Comparison of ENCODE assay signal across 24 mouse cellular contexts in genomic region chr3:153016355-153016754, GRCm38 (mm10). TPM values are rescaled to one million over a fixed set of nuclear protein-coding genes. Genes with fewer than 3 reads are reported as not detected.
DNase-seq lines count a peak whose midpoint lies in the region; ATAC-seq and TF ChIP-seq lines count a peak whose summit lies in the region.
"Had no signal": no experiment of that assay in that cellular context is flagged by ENCODE, and none has a peak within 500 bp of the region (broad histone marks: within the 10 kb centered on the region; RNA-seq: fewer than 3 reads in every experiment).

No protein-coding gene starts in this region.

- in situ Hi-C loops in CH12.LX (cut with MboI; ENCODE audit: low pct_ligation_motif_present, low pct_unique_long_range_greater_than_20kb, low sequenced_read_pairs), result no loop called here

- peak; percentile 58 for DNase-seq in CH12.LX (ENCODE audit: extremely low read depth)
- DNase-seq in embryo, embryonic 10.5 days (ENCODE audit: low spot score), result no peak
- no peak for DNase-seq in adrenal gland, adult (ENCODE audit: inconsistent age in 2 of 2, low spot score in 1 of 2)
- no peak for DNase-seq in left cerebral cortex, adult 9 months (ENCODE audit: low spot score in 2 of 2)
- DNase-seq: adrenal gland, adult 2 months; adrenal gland, adult 8-10 months; adrenal gland, postnatal 10 days; adrenal gland, postnatal 14 days; adrenal gland, postnatal 25 days; adrenal gland, postnatal 36 days; B cell, adult 2 months; cerebellum, adult 11 months; cerebellum, adult 11-12 months; cerebellum, adult 18-20 months; cerebellum, adult 2 months had no signal

- ATAC-seq in common myeloid progenitor, adult 5-6 weeks (replicated peaks; ENCODE audit: low read depth, poor library complexity, severe bottlenecking), result peak; percentile 47; the same call in 1 of the 2 replicates
- peak; percentile 25; the same call in 1 of the 2 replicates for ATAC-seq in granulocyte monocyte progenitor cell, adult 5-6 weeks (replicated peaks; ENCODE audit: poor library complexity, severe bottlenecking)
- ATAC-seq in megakaryocyte progenitor cell, adult 5-6 weeks (replicated peaks; ENCODE audit: poor library complexity), result peak; percentile 26; the same call in 1 of the 2 replicates
- no peak for ATAC-seq in frontal cortex, adult (ENCODE audit: low TSS enrichment)
- ATAC-seq: activated CD4-positive, CD25-positive, alpha-beta regulatory T cell, adult 4 months; CD4-positive, CD25-positive, alpha-beta regulatory T cell, adult 4 months; Patski had no signal

- peak; percentile 35; the same call in 1 of the 2 replicates for TF ChIP-seq EP300 in CH12.LX (IDR thresholded peaks at IDR 0.05; ENCODE audit: low read length)

- H3K27ac ChIP-seq in CH12.LX (ENCODE audit: insufficient read depth, low read depth), result no peak overlapping the region

- H3K4me1 ChIP-seq in CH12.LX (ENCODE audit: control insufficient read depth in 1 of 2, insufficient read depth in 2 of 2), result peaks cover 0 to 17% of the 10 kb centered on the region in 2 experiments; a peak in 2 of 4 replicates

- no peaks in the 10 kb centered on the region for H3K36me3 ChIP-seq in CH12.LX (replicated peaks in 1 of 2; ENCODE audit: control insufficient read depth in 1 of 2, insufficient read depth in 1 of 2, low read length in 1 of 2)
- H3K36me3 ChIP-seq: G1E had no signal

- no peak overlapping the region for H3K9ac ChIP-seq in CH12.LX (ENCODE audit: insufficient read depth, low read depth)

- no peak for TF ChIP-seq CTCF in CH12.LX (conservative IDR thresholded peaks at IDR 0.05 in 1 of 2, IDR thresholded peaks at IDR 0.05 in 1 of 2; ENCODE audit: low read depth in 2 of 2, low read length in 2 of 2)

- no peaks in the 10 kb centered on the region for H3K9me3 ChIP-seq in CH12.LX (replicated peaks; ENCODE audit: low read length)
- H3K9me3 ChIP-seq: G1E had no signal

- H3K27me3 ChIP-seq in CH12.LX (replicated peaks), result no peaks in the 10 kb centered on the region

- H3K4me3 ChIP-seq in CH12.LX (replicated peaks in 1 of 3; ENCODE audit: low read depth in 2 of 3, low read length in 2 of 3, poor library complexity in 1 of 3), result no peak overlapping the region

- no peaks in the 10 kb centered on the region for H3K79me2 ChIP-seq in CH12.LX (replicated peaks; ENCODE audit: control insufficient read depth, extremely low read depth, insufficient read depth, poor library complexity, severe bottlenecking)

- TF ChIP-seq RAD21 in CH12.LX (IDR thresholded peaks at IDR 0.05; ENCODE audit: low read depth, low read length), result no peak

- peak overlapping the region; percentile 29 for H3K4me2 ChIP-seq in CH12.LX (ENCODE audit: insufficient read depth, low read depth, poor library complexity, severe bottlenecking)

- TF ChIP-seq POLR2A in CH12.LX (IDR thresholded peaks at IDR 0.05; ENCODE audit: low read depth, low read length), result no peak

- dilution Hi-C loops in CH12.LX (cut with MboI; ENCODE audit: extremely low pct_ligation_motif_present, extremely low pct_unique_long_range_greater_than_20kb, low sequenced_read_pairs), result no loop called here

TF ChIP-seq in CH12.LX, 34 proteins besides CTCF, POLR2A, EP300 and RAD21:
- TF ChIP-seq KAT2A (IDR thresholded peaks at IDR 0.05; ENCODE audit: insufficient replicate concordance, low read length) (no peak), GABPA (IDR thresholded peaks at IDR 0.05; ENCODE audit: insufficient replicate concordance, low read depth, low read length) (no peak), NRF1 (IDR thresholded peaks at IDR 0.05; ENCODE audit: low read depth, low read length) (no peak), E2F4 (IDR thresholded peaks at IDR 0.05; ENCODE audit: insufficient replicate concordance, low read depth, low read length) (no peak), MXI1 (IDR thresholded peaks at IDR 0.05; ENCODE audit: low read depth, low read length) (peak; percentile 41; the same call in 1 of the 2 replicates), USF1 (IDR thresholded peaks at IDR 0.05; ENCODE audit: low read depth, low read length) (no peak), MEF2A (IDR thresholded peaks at IDR 0.05; ENCODE audit: borderline replicate concordance, low read depth, low read length) (no peak), USF2 (conservative IDR thresholded peaks at IDR 0.05; ENCODE audit: low read depth, low read length) (no peak), MAFK (IDR thresholded peaks at IDR 0.05; ENCODE audit: insufficient replicate concordance, low read length) (no peak), UBTF (IDR thresholded peaks at IDR 0.05; ENCODE audit: low read depth, low read length) (no peak), CHD2 (IDR thresholded peaks at IDR 0.05; ENCODE audit: low read length) (no peak), MYC (IDR thresholded peaks at IDR 0.05; ENCODE audit: low read depth, low read length) (peak; percentile 59; the same call in 1 of the 2 replicates), SMC3 (IDR thresholded peaks at IDR 0.05; ENCODE audit: low read depth, low read length) (no peak), HCFC1 (IDR thresholded peaks at IDR 0.05; ENCODE audit: low read depth, low read length) (no peak), ZKSCAN1 (IDR thresholded peaks at IDR 0.05; ENCODE audit: borderline replicate concordance, low read depth, low read length) (no peak), JUN (IDR thresholded peaks at IDR 0.05; ENCODE audit: insufficient read depth, low read depth, low read length) (no peak), MAZ (IDR thresholded peaks at IDR 0.05; ENCODE audit: low read depth, low read length) (no peak), BHLHE40 (IDR thresholded peaks at IDR 0.05; ENCODE audit: low read depth, low read length) (peak; percentile 35), ZMIZ1 (IDR thresholded peaks at IDR 0.05; ENCODE audit: low read depth, low read length) (no peak), ELF1 (IDR thresholded peaks at IDR 0.05; ENCODE audit: low read depth, low read length) (0 out of 2 replicates have a peak, but pooled peaks have one; percentile 12), IRF4 (IDR thresholded peaks at IDR 0.05; ENCODE audit: low read depth, low read length) (peak; percentile 40), SIN3A (IDR thresholded peaks at IDR 0.05; ENCODE audit: low read length) (0 out of 2 replicates have a peak, but pooled peaks have one; percentile 28), MAX (IDR thresholded peaks at IDR 0.05; ENCODE audit: low read length) (no peak)

RNA-seq across cellular contexts. Expression of gene St6galnac5, which starts 34.3 kb away (rescaled TPM):
- total RNA-seq in CH12.LX (2012; rRNA removed), result not detected in 2 replicates
- not detected in 2 replicates for total RNA-seq in CH12.LX (2014; rRNA removed)
- polyA plus RNA-seq in CH12.LX (2012; ENCODE audit: insufficient read length, low read depth), result 0.04 TPM in 1 of 2 replicates, not detected in the other
- total RNA-seq in common myeloid progenitor, adult 5-6 weeks (2017), result not detected in 2 replicates
- total RNA-seq in granulocyte monocyte progenitor cell, adult 5-6 weeks (2014; fragmentation: Nextera tagmentation), result not detected in 2 replicates
- not detected in 2 replicates for total RNA-seq in granulocyte monocyte progenitor cell, adult 5-6 weeks (2017)
- not detected in 2 replicates for total RNA-seq in megakaryocyte progenitor cell, adult 5-6 weeks (2015)
- total RNA-seq in megakaryocyte progenitor cell, adult 5-6 weeks (2017), result 0.08 TPM in 1 of 2 replicates, not detected in the other
- total RNA-seq: MEL had no signal
- polyA plus RNA-seq: CD4-positive, CD25-positive, alpha-beta regulatory T cell, adult 4 months; G1E had no signal
